16 mouse cellular contexts compared by ENCODE assay signal in the genomic region with DNA sequence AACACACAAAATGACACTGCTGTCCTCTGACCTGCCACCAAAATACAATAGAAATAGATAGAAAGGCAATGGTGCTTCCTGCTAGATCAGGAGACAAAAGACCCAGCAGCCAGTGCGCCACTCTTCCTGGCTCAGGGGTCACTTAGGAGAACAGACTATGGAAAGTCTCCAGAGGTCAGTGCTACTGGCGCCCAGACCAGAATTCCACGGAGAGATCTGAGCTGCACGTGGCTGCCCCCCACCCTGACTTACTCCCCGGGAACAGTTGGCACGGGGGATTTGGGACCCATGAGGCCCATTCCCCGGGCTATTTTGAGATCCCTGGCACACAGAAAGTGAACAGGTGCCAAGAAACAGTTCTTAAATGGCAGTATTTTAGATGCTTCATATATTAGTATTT.
A peak's percentile ranks its signal among the peaks of the same experiment; 100 is the strongest.
DNase-seq lines count a peak whose midpoint lies in the region; ATAC-seq lines count a peak whose summit lies in the region.
"Had no signal": no experiment of that assay in that cellular context is flagged by ENCODE, and none has a peak within 500 bp of the region (broad histone marks: within the 10 kb centered on the region; RNA-seq: fewer than 3 reads in every experiment).

No protein-coding gene starts in this region.

- no peak overlapping the region for H3K9ac ChIP-seq in heart, embryonic 15.5 days
- H3K9ac ChIP-seq in intestine, embryonic 15.5 days: no peak overlapping the region

- peaks cover 14% of the 10 kb centered on the region for H3K4me1 ChIP-seq in heart, embryonic 15.5 days (replicated peaks)
- H3K4me1 ChIP-seq in intestine, embryonic 15.5 days (replicated peaks): no peaks in the 10 kb centered on the region

- no peak overlapping the region for H3K4me3 ChIP-seq in heart, embryonic 15.5 days
- H3K4me3 ChIP-seq in intestine, embryonic 15.5 days (replicated peaks): no peak overlapping the region
- H3K4me3 ChIP-seq: embryonic facial prominence, embryonic 10.5 days; midbrain, embryonic 10.5 days had no signal

- no peaks in the 10 kb centered on the region for H3K36me3 ChIP-seq in heart, embryonic 15.5 days
- no peaks in the 10 kb centered on the region for H3K36me3 ChIP-seq in intestine, embryonic 15.5 days
- H3K36me3 ChIP-seq: embryonic facial prominence, embryonic 10.5 days; midbrain, embryonic 10.5 days had no signal

- 46% methylated on average over 7 of the region's 7 CpGs for WGBS in heart, embryonic 15.5 days
- WGBS in intestine, embryonic 15.5 days: 84% methylated on average over 7 of the region's 7 CpGs

- H3K4me2 ChIP-seq in heart, embryonic 15.5 days: no peak overlapping the region
- no peak overlapping the region for H3K4me2 ChIP-seq in intestine, embryonic 15.5 days (replicated peaks)
- H3K4me2 ChIP-seq: liver, embryonic 11.5 days had no signal

- H3K27ac ChIP-seq in heart, embryonic 15.5 days: peak overlapping the region; percentile 29; the same call in 1 of the 2 replicates
- H3K27ac ChIP-seq in intestine, embryonic 15.5 days: no peak overlapping the region
- H3K27ac ChIP-seq: embryonic facial prominence, embryonic 10.5 days; midbrain, embryonic 10.5 days had no signal

- no peaks in the 10 kb centered on the region for H3K9me3 ChIP-seq in heart, embryonic 15.5 days (replicated peaks)
- no peaks in the 10 kb centered on the region for H3K9me3 ChIP-seq in intestine, embryonic 15.5 days
- H3K9me3 ChIP-seq: embryonic facial prominence, embryonic 10.5 days; midbrain, embryonic 10.5 days had no signal

- no peaks in the 10 kb centered on the region for H3K27me3 ChIP-seq in heart, embryonic 15.5 days
- no peaks in the 10 kb centered on the region for H3K27me3 ChIP-seq in intestine, embryonic 15.5 days (replicated peaks)

- peak; percentile 21 for DNase-seq in adrenal gland, adult 8-10 months
- no peak for DNase-seq in adrenal gland, postnatal 4 days (ENCODE audit: low spot score in 2 of 2)
- DNase-seq in gastrocnemius, adult 18-20 months (ENCODE audit: low spot score): peak; percentile 51
- peak; percentile 49 for DNase-seq in kidney, postnatal 14 days
- DNase-seq in MN1 (ENCODE audit: low spot score): no peak
- DNase-seq in spleen, postnatal 10 days (ENCODE audit: low spot score in 2 of 2): no peak
- DNase-seq: cerebellum, adult 9-10 months; lung, postnatal 14 days; retina, postnatal 1 day; thymus, adult 18-20 months had no signal

- ATAC-seq in heart, embryonic 15.5 days (replicated peaks; ENCODE audit: insufficient number of reproducible peaks, insufficient read depth, low FRiP score, low read depth): peak; percentile 75; the same call in 1 of the 2 replicates
- no peak for ATAC-seq in intestine, embryonic 15.5 days
- ATAC-seq: hindbrain, embryonic 16.5 days had no signal

Comparison
In these comparisons a context has a peak if more than half of its experiments do, and no peak if none do; other contexts are left out.
1. DNase-seq: peak in adrenal gland, adult 8-10 months (single experiment), gastrocnemius, adult 18-20 months (single experiment) and kidney, postnatal 14 days (single experiment); none in adrenal gland, postnatal 4 days (0 of 2), MN1 (single experiment) and spleen, postnatal 10 days (0 of 2).